Mouse (Mus musculus): Measurements from ENCODE around the gene Fbxl17.

The Fbxl17 gene

DNA sequence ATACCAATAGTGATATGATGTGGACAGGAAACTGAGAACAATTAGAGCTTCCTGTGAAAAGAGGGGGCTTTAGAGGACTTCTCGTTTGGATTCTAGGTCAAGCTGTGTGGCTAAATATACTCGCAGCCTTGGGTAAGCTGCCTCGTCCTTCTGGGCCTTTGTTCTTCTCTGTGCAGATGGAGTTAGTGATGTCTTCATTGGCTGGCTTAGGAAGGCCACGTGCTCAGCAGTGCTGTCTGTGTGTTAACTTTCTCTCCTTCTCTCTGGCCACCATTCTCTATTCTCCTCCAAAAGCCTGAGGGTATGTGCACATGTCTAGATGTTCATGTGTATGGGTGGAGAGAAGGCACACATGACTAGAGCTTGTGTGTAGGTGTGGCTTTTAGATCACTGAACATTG lies 470.7 kb downstream of the Fbxl17 start:
- DNase-seq: no peak

DNA sequence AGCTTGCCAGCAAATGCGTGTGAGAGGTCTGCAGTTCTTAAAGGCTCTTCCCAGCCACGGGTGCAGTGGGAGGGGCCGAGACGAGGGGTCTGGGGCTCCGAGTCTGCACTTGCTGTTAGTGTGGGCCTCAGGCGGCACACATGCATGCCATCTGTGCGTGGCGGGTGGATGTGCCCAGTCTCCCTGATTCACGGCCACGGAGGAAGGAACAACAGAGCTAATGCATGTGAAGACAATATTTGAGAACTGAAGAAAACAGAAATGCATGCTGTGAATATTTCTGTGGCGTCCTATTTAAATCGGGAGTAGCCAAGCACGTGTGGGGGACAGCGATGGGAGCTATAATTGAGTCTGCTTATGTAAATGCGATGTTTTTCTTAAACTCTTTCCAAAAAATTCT lies 474.6 kb downstream of the Fbxl17 start:
- DNase-seq: peak; percentile 44

DNA sequence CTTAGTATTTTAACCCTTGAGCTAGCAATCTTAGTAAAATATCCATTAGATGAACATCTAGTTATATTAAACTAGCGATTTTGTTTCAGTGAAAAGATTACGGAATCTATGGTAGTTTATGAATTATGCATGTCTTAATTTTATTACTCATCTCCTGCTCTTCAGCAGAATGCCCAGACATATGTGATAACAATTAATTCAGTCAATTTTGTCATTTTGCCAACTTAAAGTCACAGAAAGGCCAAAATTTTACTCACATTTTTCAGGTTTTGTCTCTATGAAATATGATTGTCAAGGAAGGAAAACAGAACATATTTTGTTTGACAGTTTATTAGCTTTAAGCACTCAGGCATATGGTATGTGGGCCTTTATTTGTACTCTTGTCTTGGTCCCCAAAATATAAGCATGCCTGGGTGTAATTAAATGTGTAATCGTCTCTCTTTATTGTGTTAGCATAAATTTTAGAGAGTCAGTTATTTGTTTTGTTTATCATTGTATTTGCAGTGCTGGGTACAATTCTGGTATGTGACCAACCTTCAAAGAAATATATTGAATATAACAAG lies 482.1 kb downstream of the Fbxl17 start:
- no peak for DNase-seq

- no peak for DNase-seq
Measured at GRCm38 (mm10) chr17:63012571-63012923, 487.3 kb downstream of the Fbxl17 start.

- DNase-seq: peak; percentile 66
Measured at GRCm38 (mm10) chr17:63011893-63012570, 487.8 kb downstream of the Fbxl17 start.

DNA sequence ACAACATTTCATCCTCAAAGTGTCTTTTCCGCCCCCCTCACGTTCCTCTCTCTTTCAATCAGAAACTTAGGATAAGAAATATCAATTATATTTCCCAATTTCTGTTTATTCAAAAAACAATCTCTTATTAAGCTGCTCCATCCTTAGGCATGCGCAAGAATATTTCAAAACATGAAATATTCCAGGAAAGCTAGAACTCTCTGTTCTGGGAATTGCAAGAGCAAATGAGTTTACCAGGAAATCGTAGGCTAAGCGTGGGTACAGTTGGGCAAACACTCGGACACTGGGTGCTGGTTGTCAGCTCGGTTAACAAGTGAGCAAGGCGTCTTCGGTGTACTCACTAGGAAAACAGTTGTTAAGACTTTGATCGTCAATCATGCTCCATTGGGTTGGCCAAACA lies 489.0 kb downstream of the Fbxl17 start:
- DNase-seq: no peak

- no peak for DNase-seq
Measured at GRCm38 (mm10) chr17:63008788-63009187, 491.0 kb downstream of the Fbxl17 start.

- no peak for DNase-seq
Measured at GRCm38 (mm10) chr17:63008277-63008676, 491.5 kb downstream of the Fbxl17 start.

DNA sequence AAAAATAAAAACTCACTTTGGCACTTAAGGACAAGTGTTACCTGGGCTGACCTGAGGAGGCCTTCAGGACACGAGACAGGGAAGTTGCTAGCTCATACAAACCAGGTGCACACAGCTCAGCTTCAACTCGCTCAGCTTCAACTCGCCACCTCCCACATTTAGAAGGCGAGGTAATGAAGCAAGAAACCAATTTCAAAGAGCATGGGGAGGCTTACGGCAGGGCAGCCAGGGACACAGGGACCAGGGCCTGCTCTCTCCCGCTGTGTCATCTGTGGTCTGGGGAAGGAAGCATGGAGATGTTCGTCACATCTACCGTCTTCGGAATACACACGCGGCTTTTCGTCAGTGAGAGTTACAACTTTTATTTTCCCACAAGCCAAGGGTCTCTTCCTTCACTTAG lies 491.9 kb downstream of the Fbxl17 start:
- DNase-seq: no peak
